Mouse (Mus musculus): ENCODE data around the gene Aldh3b3. TPM values are rescaled to one million over a fixed set of nuclear protein-coding genes. Genes with fewer than 3 reads are reported as not detected.

Aldh3b3 gene
- polyA plus RNA-seq, 1 experiment, result 0.97 TPM

DNA sequence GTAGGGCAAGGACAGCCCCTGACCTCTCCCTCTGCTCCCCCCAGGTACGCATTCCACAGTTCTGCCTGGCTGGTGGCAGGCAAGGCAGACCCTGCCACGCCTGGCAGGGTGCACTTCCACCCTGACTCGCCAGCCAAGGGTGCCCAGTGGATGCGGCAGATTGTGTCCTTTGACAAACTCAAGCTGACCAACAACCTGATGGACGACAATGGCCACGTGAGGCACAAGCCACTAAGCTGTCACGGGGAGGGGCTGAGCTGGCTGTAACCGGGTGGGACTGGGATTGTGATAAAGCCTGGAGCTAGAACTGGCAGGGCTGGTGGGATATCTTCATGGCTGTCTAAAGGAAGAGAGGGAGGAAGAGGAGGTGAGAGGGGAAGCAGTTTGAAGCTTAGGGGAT, 38.8 kb downstream of the Aldh3b3 start:
- H3K4me3 ChIP-seq (ENCODE audit: control insufficient read depth, insufficient read depth, low read length), result no peak overlapping the region
- TF ChIP-seq POLR2A (IDR thresholded peaks at IDR 0.05; ENCODE audit: control insufficient read depth, extremely low read depth, insufficient read depth, low read length, poor library complexity) (no peak), CTCF (IDR thresholded peaks at IDR 0.05; ENCODE audit: borderline replicate concordance, control insufficient read depth, extremely low read depth, insufficient read depth, low read length, poor library complexity) (no peak)
- H3K27ac ChIP-seq (ENCODE audit: control insufficient read depth, insufficient read depth, low read length), result no peak overlapping the region
- no peaks in the 10 kb centered on the region for H3K27me3 ChIP-seq (ENCODE audit: control insufficient read depth, insufficient read depth, low read length)
- 90% methylated on average over 8 of the region's 8 CpGs for WGBS
- no peak for DNase-seq
- peaks cover 18% of the 10 kb centered on the region for H3K4me1 ChIP-seq (replicated peaks; ENCODE audit: control insufficient read depth, insufficient read depth, low read length)
- H3K36me3 ChIP-seq (ENCODE audit: control insufficient read depth, insufficient read depth, low read length), result no peaks in the 10 kb centered on the region

DNA sequence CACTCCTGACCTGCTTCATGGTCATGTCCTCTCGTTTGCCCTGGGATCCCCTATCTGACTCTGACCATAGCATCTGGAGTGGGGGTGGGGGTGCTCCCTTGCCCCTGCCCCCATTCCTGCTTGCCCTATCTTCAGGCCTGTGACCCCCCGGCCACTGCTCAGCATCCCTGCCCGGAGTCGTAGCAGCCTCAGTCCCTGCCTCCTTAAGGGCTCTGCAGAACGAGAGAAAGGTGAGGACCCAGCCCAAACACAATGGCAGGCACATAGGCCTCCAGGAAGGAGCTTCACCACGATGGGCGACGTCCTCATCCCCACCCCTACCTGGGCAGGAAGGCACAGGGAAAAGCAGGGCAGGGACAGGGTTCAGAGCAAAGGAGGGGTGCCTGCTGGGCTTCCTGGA, 39.9 kb downstream of the Aldh3b3 start:
- DNase-seq, result no peak
- Histone ChIP-seq H3K36me3 (ENCODE audit: control insufficient read depth, insufficient read depth, low read length) (no peaks in the 10 kb centered on the region), H3K4me3 (ENCODE audit: control insufficient read depth, insufficient read depth, low read length) (no peak overlapping the region), H3K27ac (ENCODE audit: control insufficient read depth, insufficient read depth, low read length) (no peak overlapping the region), H3K4me1 (replicated peaks; ENCODE audit: control insufficient read depth, insufficient read depth, low read length) (peaks cover 18% of the 10 kb centered on the region), H3K27me3 (ENCODE audit: control insufficient read depth, insufficient read depth, low read length) (no peaks in the 10 kb centered on the region)
- 93% methylated on average over 8 of the region's 8 CpGs for WGBS
- TF ChIP-seq POLR2A (IDR thresholded peaks at IDR 0.05; ENCODE audit: control insufficient read depth, extremely low read depth, insufficient read depth, low read length, poor library complexity) (no peak), CTCF (IDR thresholded peaks at IDR 0.05; ENCODE audit: borderline replicate concordance, control insufficient read depth, extremely low read depth, insufficient read depth, low read length, poor library complexity) (no peak)

DNA sequence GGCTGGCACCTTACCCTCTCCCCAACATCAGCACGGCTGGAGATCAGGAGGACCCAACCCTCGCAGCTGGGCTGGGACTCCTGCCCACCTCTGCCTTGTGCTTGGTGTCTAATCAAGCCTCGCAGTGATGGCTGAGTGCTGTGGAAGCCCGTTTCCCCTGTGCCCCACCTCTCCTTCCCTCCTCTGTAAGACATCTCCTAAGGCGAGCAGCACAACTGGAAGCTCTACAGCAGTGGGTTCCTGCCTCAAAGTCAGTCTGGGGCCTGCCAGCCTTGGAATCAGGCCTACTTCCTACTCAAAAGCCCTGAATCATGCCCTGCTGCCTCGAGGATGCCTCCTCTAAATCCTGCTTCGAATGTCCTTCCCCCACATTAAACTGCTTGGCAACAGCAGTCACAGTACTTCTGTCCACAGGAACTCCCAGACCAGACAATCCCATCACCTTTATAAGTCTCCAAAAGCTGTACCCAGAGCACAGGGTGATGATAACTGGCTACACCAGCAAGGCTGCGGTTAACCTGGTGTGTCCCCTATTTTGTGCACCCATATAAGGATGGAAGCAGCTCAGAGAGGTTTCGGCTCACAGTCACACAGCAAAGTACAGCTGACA, 40.8 kb downstream of the Aldh3b3 start:
- H3K4me1 ChIP-seq (replicated peaks; ENCODE audit: control insufficient read depth, insufficient read depth, low read length), result peaks cover 18% of the 10 kb centered on the region
- no peak overlapping the region for H3K4me3 ChIP-seq (ENCODE audit: control insufficient read depth, insufficient read depth, low read length)
- no peaks in the 10 kb centered on the region for H3K27me3 ChIP-seq (ENCODE audit: control insufficient read depth, insufficient read depth, low read length)
- H3K27ac ChIP-seq (ENCODE audit: control insufficient read depth, insufficient read depth, low read length), result no peak overlapping the region
- TF ChIP-seq POLR2A (IDR thresholded peaks at IDR 0.05; ENCODE audit: control insufficient read depth, extremely low read depth, insufficient read depth, low read length, poor library complexity) (no peak), CTCF (IDR thresholded peaks at IDR 0.05; ENCODE audit: borderline replicate concordance, control insufficient read depth, extremely low read depth, insufficient read depth, low read length, poor library complexity) (no peak)
- H3K36me3 ChIP-seq (ENCODE audit: control insufficient read depth, insufficient read depth, low read length), result no peaks in the 10 kb centered on the region
- no peak for DNase-seq
- 74% methylated on average over 9 of the region's 9 CpGs for WGBS

DNA sequence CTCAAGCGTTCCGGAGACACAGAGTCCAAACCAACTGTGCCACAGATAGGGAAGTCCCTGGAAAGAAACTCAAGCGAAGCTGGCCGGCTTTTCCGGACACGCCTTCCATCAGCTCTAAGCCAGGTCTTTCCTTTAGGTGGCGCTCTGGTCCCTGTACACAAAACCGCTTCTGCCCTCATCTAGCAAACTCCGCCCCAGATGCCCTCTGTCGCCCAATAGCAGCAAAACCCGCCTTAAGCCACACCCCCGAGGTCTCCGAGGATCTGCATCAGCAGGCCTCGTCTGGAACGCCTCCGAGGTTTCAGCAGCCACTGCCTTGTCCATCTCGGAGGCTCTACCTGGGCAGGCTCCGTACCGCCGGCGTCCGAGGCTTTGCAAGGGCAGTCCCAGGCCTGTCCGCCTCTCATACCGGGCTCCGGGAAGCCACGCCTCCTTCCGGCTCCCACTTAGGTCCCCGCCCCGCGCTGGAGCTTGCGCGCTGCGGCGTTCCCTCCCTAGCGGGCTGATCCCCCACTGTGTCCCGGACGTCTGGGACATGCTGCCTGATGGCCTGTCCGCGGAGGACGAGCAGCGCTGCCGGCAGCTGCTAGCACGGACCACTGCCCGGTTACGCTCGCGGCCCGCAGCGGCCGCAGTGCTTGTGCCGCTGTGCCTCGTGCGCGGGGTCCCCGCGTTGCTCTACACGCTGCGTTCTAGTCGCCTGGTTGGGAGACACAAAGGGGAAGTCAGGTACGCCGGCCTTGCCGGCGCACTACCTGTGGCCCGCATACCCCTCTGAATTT, 41.9 kb downstream of the Aldh3b3 start, which contains the start of the genes Nudt8 and Gm49405:
Gene Nudt8 (plus strand): TSS at position 462 of the 782 bp plus-strand sequence.
Gene Gm49405 (plus strand): TSS at position 508 of the 782 bp plus-strand sequence.
- TF ChIP-seq CTCF (IDR thresholded peaks at IDR 0.05; ENCODE audit: borderline replicate concordance, control insufficient read depth, extremely low read depth, insufficient read depth, low read length, poor library complexity), result peak; percentile 69; the same call in 1 of the 2 replicates
- peak; percentile 98 for TF ChIP-seq POLR2A (IDR thresholded peaks at IDR 0.05; ENCODE audit: control insufficient read depth, extremely low read depth, insufficient read depth, low read length, poor library complexity)
- peaks cover 18% of the 10 kb centered on the region for H3K4me1 ChIP-seq (replicated peaks; ENCODE audit: control insufficient read depth, insufficient read depth, low read length)
- WGBS, result under 1% methylated on average over 64 of the region's 64 CpGs

DNA sequence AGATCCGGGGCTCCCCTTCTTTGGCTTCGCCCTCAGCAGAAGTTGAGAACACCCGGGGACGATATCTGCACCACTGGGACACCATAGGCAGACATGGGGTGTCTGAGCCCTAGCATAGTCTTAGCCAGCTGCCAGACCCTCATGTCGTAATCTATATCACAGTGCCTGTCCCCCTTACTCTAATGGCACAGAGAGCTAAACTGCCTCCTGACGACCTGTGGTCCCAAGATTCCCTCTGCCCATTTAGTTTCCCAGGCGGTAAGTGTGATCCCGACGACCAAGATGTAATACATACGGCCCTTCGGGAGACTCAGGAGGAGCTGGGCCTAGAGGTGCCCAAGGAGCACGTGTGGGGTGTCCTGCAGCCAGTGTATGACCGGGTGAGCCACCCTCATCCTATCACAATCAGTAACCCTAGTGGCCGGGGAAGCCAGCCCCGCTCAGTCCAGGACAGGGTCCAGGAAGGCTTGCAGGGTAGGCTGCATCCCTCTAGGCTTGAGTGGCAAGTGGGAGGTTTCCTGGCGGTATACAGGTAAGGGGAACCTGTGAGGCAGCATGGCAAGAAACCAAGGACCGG, 42.6 kb downstream of the Aldh3b3 start:
- Histone ChIP-seq H3K27ac (ENCODE audit: control insufficient read depth, insufficient read depth, low read length) (no peak overlapping the region), H3K27me3 (ENCODE audit: control insufficient read depth, insufficient read depth, low read length) (no peaks in the 10 kb centered on the region), H3K4me1 (replicated peaks; ENCODE audit: control insufficient read depth, insufficient read depth, low read length) (peaks cover 18% of the 10 kb centered on the region), H3K36me3 (ENCODE audit: control insufficient read depth, insufficient read depth, low read length) (no peaks in the 10 kb centered on the region), H3K4me3 (ENCODE audit: control insufficient read depth, insufficient read depth, low read length) (peak overlapping the region; percentile 91)
- DNase-seq, result no peak
- TF ChIP-seq CTCF (IDR thresholded peaks at IDR 0.05; ENCODE audit: borderline replicate concordance, control insufficient read depth, extremely low read depth, insufficient read depth, low read length, poor library complexity), result no peak
- WGBS, result 41% methylated on average over 17 of the region's 17 CpGs

More for the DNA sequence above, 41.9 kb downstream of the Aldh3b3 start, which contains the start of the genes Nudt8 and Gm49405:
- DNase-seq, result peak; percentile 95
- Histone ChIP-seq H3K27me3 (ENCODE audit: control insufficient read depth, insufficient read depth, low read length) (no peaks in the 10 kb centered on the region), H3K27ac (ENCODE audit: control insufficient read depth, insufficient read depth, low read length) (peak within 1 kb of the TSS; percentile 10; the same call in 1 of the 2 replicates), H3K4me3 (ENCODE audit: control insufficient read depth, insufficient read depth, low read length) (peak within 1 kb of the TSS; percentile 91), H3K36me3 (ENCODE audit: control insufficient read depth, insufficient read depth, low read length) (no peaks in the 10 kb centered on the region)

DNA sequence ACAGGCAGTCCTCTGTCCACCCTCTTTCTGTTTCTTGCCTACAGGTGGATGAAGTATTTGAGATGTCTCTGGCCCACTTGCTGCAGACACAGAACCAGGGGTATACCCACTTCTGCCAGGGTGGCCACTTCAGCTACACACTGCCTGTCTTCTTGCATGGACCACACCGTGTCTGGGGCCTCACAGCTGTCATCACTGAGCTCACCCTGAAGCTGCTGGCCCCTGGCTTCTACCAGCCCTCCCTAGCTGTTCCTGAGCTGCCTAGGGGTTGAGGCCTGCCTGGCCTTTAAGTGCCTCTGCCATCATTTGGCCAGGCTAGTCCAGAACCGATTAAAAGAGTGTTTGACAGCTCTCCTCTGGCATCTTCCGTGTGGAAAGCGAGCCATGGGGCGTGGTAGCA, 43.3 kb downstream of the Aldh3b3 start:
- H3K27ac ChIP-seq (ENCODE audit: control insufficient read depth, insufficient read depth, low read length), result no peak overlapping the region
- no peaks in the 10 kb centered on the region for H3K27me3 ChIP-seq (ENCODE audit: control insufficient read depth, insufficient read depth, low read length)
- TF ChIP-seq POLR2A (IDR thresholded peaks at IDR 0.05; ENCODE audit: control insufficient read depth, extremely low read depth, insufficient read depth, low read length, poor library complexity) (no peak), CTCF (IDR thresholded peaks at IDR 0.05; ENCODE audit: borderline replicate concordance, control insufficient read depth, extremely low read depth, insufficient read depth, low read length, poor library complexity) (no peak)

More for the DNA sequence above, 43.3 kb downstream of the Aldh3b3 start:
- Histone ChIP-seq H3K4me1 (replicated peaks; ENCODE audit: control insufficient read depth, insufficient read depth, low read length) (peaks cover 18% of the 10 kb centered on the region), H3K36me3 (ENCODE audit: control insufficient read depth, insufficient read depth, low read length) (peaks cover 2% of the 10 kb centered on the region), H3K4me3 (ENCODE audit: control insufficient read depth, insufficient read depth, low read length) (no peak overlapping the region)
- WGBS, result over 99% methylated on average over 5 of the region's 5 CpGs
- DNase-seq, result no peak
